Mouse (Mus musculus) thymus, adult 2 months (tissue): Measurements from ENCODE around the gene Mycbp2.

Experiments
- CTCF ChIP-seq: fragments of 200-500 bp; IDR thresholded peaks from 2 replicates; pipeline ENCODE4 v1.5.1; 2012; ENCODE audit warnings: mild to moderate bottlenecking, control low read depth, low read length, moderate library complexity, borderline replicate concordance; ENCODE audit not compliant: control insufficient read depth, poor library complexity, insufficient read depth; ENCODE audit errors: extremely low read depth
- POLR2A ChIP-seq: fragments of 200-500 bp; IDR thresholded peaks from 2 replicates; pipeline ENCODE4 v1.6.1; 2012; ENCODE audit warnings: mild to moderate bottlenecking, low read length, control low read depth, moderate library complexity; ENCODE audit not compliant: control insufficient read depth, poor library complexity, insufficient read depth; ENCODE audit errors: extremely low read depth

- TF ChIP-seq CTCF (no peak), POLR2A (no peak)
Measured at GRCm38 (mm10) chr14:103233640-103234593, 112.7 kb downstream of the Mycbp2 start.
